Mouse (Mus musculus): Measurements from ENCODE around the gene Gnb1l. TPM values are rescaled to one million over a fixed set of nuclear protein-coding genes. Genes with fewer than 3 reads are reported as not detected.
A peak's percentile ranks its signal among the peaks of the same experiment; 100 is the strongest.

Gene Gnb1l
- polyA plus RNA-seq, 1 experiment from 2014 or later = 13.9 TPM

- H3K4me2 ChIP-seq = no peak overlapping the region
- peaks cover 3% of the 10 kb centered on the region; the same call in 1 of the 2 replicates for H3K27me3 ChIP-seq
- H3K9me3 ChIP-seq = no peaks in the 10 kb centered on the region
- no peak overlapping the region for H3K27ac ChIP-seq (replicated peaks)
- no peak overlapping the region for H3K4me3 ChIP-seq
- H3K4me1 ChIP-seq (replicated peaks) = peaks cover 18% of the 10 kb centered on the region
- ATAC-seq (ENCODE audit: low read depth) = no peak
- H3K9ac ChIP-seq = no peak overlapping the region
- H3K36me3 ChIP-seq = no peaks in the 10 kb centered on the region
- WGBS = 55% methylated on average over 2 of the region's 2 CpGs
Observed at GRCm38 (mm10) chr16:18554721-18555120, 56.2 kb downstream of the Gnb1l start.

- H3K4me3 ChIP-seq = no peak overlapping the region
- whole genome bisulfite sequencing = 65% methylated on average over 17 of the region's 17 CpGs
Observed at GRCm38 (mm10) chr16:18555235-18555935, 56.9 kb downstream of the Gnb1l start.

GRCm38 (mm10) chr16:18556461-18556860 lies 57.9 kb downstream of the Gnb1l start:
- no peak for ATAC-seq (ENCODE audit: low read depth)
- H3K27ac ChIP-seq (replicated peaks) = no peak overlapping the region
- H3K27me3 ChIP-seq = no peaks in the 10 kb centered on the region
- WGBS = 76% methylated on average over 3 of the region's 3 CpGs
- H3K9ac ChIP-seq = no peak overlapping the region
- H3K4me3 ChIP-seq = no peak overlapping the region
- no peak overlapping the region for H3K4me2 ChIP-seq
- H3K36me3 ChIP-seq = no peaks in the 10 kb centered on the region
- H3K4me1 ChIP-seq (replicated peaks) = peaks cover 13% of the 10 kb centered on the region
- no peaks in the 10 kb centered on the region for H3K9me3 ChIP-seq

More at GRCm38 (mm10) chr16:18555235-18555935, 56.9 kb downstream of the Gnb1l start:
- no peak overlapping the region for H3K9ac ChIP-seq
- no peak overlapping the region for H3K27ac ChIP-seq (replicated peaks)
- no peak overlapping the region for H3K4me2 ChIP-seq
- H3K36me3 ChIP-seq = no peaks in the 10 kb centered on the region
- no peak for ATAC-seq (ENCODE audit: low read depth)
- H3K27me3 ChIP-seq = peaks cover 3% of the 10 kb centered on the region; the same call in 1 of the 2 replicates
- peaks cover 18% of the 10 kb centered on the region for H3K4me1 ChIP-seq (replicated peaks)
- no peaks in the 10 kb centered on the region for H3K9me3 ChIP-seq

GRCm38 (mm10) chr16:18564472-18564871 lies 66.0 kb downstream of the Gnb1l start:
- H3K27me3 ChIP-seq = no peaks in the 10 kb centered on the region
- H3K36me3 ChIP-seq = 0 out of 2 replicates have a peak, but pooled peaks cover 6% of the 10 kb centered on the region
- 93% methylated on average over 2 of the region's 2 CpGs for WGBS
- H3K9me3 ChIP-seq = no peaks in the 10 kb centered on the region
- H3K4me2 ChIP-seq = no peak overlapping the region
- no peak overlapping the region for H3K4me3 ChIP-seq
- no peak overlapping the region for H3K27ac ChIP-seq (replicated peaks)
- no peaks in the 10 kb centered on the region for H3K4me1 ChIP-seq (replicated peaks)
- ATAC-seq (ENCODE audit: low read depth) = no peak
- no peak overlapping the region for H3K9ac ChIP-seq

- no peak overlapping the region for H3K27ac ChIP-seq (replicated peaks)
- H3K27me3 ChIP-seq = 0 out of 2 replicates have a peak, but pooled peaks cover 5% of the 10 kb centered on the region
- H3K4me2 ChIP-seq = no peak overlapping the region
- ATAC-seq (ENCODE audit: low read depth) = no peak
- no peaks in the 10 kb centered on the region for H3K4me1 ChIP-seq (replicated peaks)
- no peak overlapping the region for H3K9ac ChIP-seq
- WGBS = 71% methylated on average over 7 of the region's 7 CpGs
- 0 out of 2 replicates have a peak, but pooled peaks cover 6% of the 10 kb centered on the region for H3K36me3 ChIP-seq
- no peak overlapping the region for H3K4me3 ChIP-seq
- H3K9me3 ChIP-seq = no peaks in the 10 kb centered on the region
Observed at GRCm38 (mm10) chr16:18568599-18568998, 70.1 kb downstream of the Gnb1l start.

GRCm38 (mm10) chr16:18574196-18574595 lies 75.7 kb downstream of the Gnb1l start:
- ATAC-seq (ENCODE audit: low read depth) = no peak

GRCm38 (mm10) chr16:18577071-18577470 lies 78.6 kb downstream of the Gnb1l start:
- 36% methylated on average over 3 of the region's 3 CpGs for WGBS
- no peak overlapping the region for H3K4me2 ChIP-seq
- ATAC-seq (ENCODE audit: low read depth) = no peak
- no peak overlapping the region for H3K4me3 ChIP-seq
- no peak overlapping the region for H3K27ac ChIP-seq (replicated peaks)
- peaks cover 10% of the 10 kb centered on the region for H3K4me1 ChIP-seq (replicated peaks)
- no peaks in the 10 kb centered on the region for H3K36me3 ChIP-seq
- peaks cover 62% of the 10 kb centered on the region for H3K27me3 ChIP-seq
- H3K9ac ChIP-seq = no peak overlapping the region
- H3K9me3 ChIP-seq = no peaks in the 10 kb centered on the region; the same call in 1 of the 2 replicates

More at GRCm38 (mm10) chr16:18574196-18574595, 75.7 kb downstream of the Gnb1l start:
- no peaks in the 10 kb centered on the region for H3K36me3 ChIP-seq
- H3K9ac ChIP-seq = no peak overlapping the region
- peaks cover 33% of the 10 kb centered on the region for H3K27me3 ChIP-seq
- H3K4me3 ChIP-seq = no peak overlapping the region
- H3K9me3 ChIP-seq = no peaks in the 10 kb centered on the region
- H3K4me1 ChIP-seq (replicated peaks) = no peaks in the 10 kb centered on the region
- no peak overlapping the region for H3K4me2 ChIP-seq
- no peak overlapping the region for H3K27ac ChIP-seq (replicated peaks)
- WGBS = 74% methylated on average over 8 of the region's 8 CpGs

- 16% methylated on average over 5 of the region's 5 CpGs for WGBS
- Histone ChIP-seq H3K27ac (replicated peaks) (no peak overlapping the region), H3K4me2 (no peak overlapping the region), H3K9me3 (no peaks in the 10 kb centered on the region; the same call in 1 of the 2 replicates), H3K9ac (no peak overlapping the region), H3K36me3 (no peaks in the 10 kb centered on the region), H3K4me3 (no peak overlapping the region), H3K4me1 (replicated peaks) (peaks cover 15% of the 10 kb centered on the region), H3K27me3 (peaks cover 68% of the 10 kb centered on the region)
- ATAC-seq (ENCODE audit: low read depth) = no peak
Observed at GRCm38 (mm10) chr16:18577599-18578160, 79.2 kb downstream of the Gnb1l start.

GRCm38 (mm10) chr16:18580389-18580788 lies 81.9 kb downstream of the Gnb1l start:
- Histone ChIP-seq H3K4me1 (replicated peaks) (peaks cover 15% of the 10 kb centered on the region), H3K9me3 (no peaks in the 10 kb centered on the region; the same call in 1 of the 2 replicates), H3K36me3 (no peaks in the 10 kb centered on the region), H3K27me3 (peaks cover 84% of the 10 kb centered on the region), H3K4me3 (no peak overlapping the region), H3K27ac (replicated peaks) (no peak overlapping the region), H3K9ac (no peak overlapping the region), H3K4me2 (no peak overlapping the region)
- no peak for ATAC-seq (ENCODE audit: low read depth)
- WGBS = 12% methylated on average over 2 of the region's 2 CpGs

- Histone ChIP-seq H3K4me3 (peak overlapping the region; percentile 36), H3K9ac (peak overlapping the region; percentile 44; the same call in 1 of the 2 replicates), H3K36me3 (no peaks in the 10 kb centered on the region), H3K4me1 (replicated peaks) (peaks cover 22% of the 10 kb centered on the region), H3K4me2 (peak overlapping the region; percentile 58), H3K27me3 (peaks cover 92% of the 10 kb centered on the region), H3K27ac (replicated peaks) (no peak overlapping the region), H3K9me3 (no peaks in the 10 kb centered on the region; the same call in 1 of the 2 replicates)
- 2% methylated on average over 21 of the region's 21 CpGs for WGBS
- no peak for ATAC-seq (ENCODE audit: low read depth)
Observed at GRCm38 (mm10) chr16:18581050-18581622, 82.6 kb downstream of the Gnb1l start.

GRCm38 (mm10) chr16:18581623-18582205 lies 83.2 kb downstream of the Gnb1l start:
- peak overlapping the region; percentile 36 for H3K4me3 ChIP-seq
- peak; percentile 17; the same call in 1 of the 2 replicates for ATAC-seq (ENCODE audit: low read depth)
- H3K4me2 ChIP-seq = peak overlapping the region; percentile 58
- H3K27me3 ChIP-seq = peaks cover 96% of the 10 kb centered on the region
- no peaks in the 10 kb centered on the region for H3K36me3 ChIP-seq
- H3K9me3 ChIP-seq = no peaks in the 10 kb centered on the region; the same call in 1 of the 2 replicates
- H3K27ac ChIP-seq (replicated peaks) = no peak overlapping the region
- under 1% methylated on average over 66 of the region's 66 CpGs for WGBS
- peaks cover 28% of the 10 kb centered on the region for H3K4me1 ChIP-seq (replicated peaks)
- H3K9ac ChIP-seq = peak overlapping the region; percentile 44; the same call in 1 of the 2 replicates

Data from neural tube, embryonic 13.5 days (tissue).